Mouse (Mus musculus): ENCODE data around the gene Mfsd12.

Mfsd12 gene

GRCm38 (mm10) chr10:81383802-81384604 lies 26.7 kb downstream of the Mfsd12 start, which contains the start of the genes Dohh and Gm48551:
Gene Dohh, plus strand, starts transcription at chr10:81384428.
Gene Gm48551, plus strand, starts transcription at chr10:81384466.
- DNase-seq, result peak; percentile 100

DNA sequence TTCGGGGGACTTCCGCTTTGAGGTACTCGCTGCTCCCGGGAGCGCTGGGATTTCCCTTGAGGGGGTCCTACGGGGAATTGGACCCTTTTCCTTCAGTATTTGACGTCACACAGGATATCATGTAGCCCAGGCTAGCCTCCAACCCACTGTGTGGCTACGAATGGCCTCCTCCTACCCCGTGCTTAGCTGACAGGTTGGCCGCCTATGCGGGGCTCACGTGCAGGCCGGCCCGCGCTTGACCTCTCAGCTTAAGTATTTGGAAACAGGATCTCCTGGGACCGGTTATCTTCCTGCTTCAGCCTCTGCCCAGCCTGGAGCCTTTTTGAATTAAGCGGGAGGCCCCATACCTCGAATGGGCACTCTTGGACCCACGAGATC lies 27.3 kb downstream of the Mfsd12 start:
- no peak for DNase-seq

- peak; percentile 13 to 55 for DNase-seq
These were observed 28.5 kb downstream of the Mfsd12 start for GRCm38 (mm10) chr10:81385603-81386306.

DNA sequence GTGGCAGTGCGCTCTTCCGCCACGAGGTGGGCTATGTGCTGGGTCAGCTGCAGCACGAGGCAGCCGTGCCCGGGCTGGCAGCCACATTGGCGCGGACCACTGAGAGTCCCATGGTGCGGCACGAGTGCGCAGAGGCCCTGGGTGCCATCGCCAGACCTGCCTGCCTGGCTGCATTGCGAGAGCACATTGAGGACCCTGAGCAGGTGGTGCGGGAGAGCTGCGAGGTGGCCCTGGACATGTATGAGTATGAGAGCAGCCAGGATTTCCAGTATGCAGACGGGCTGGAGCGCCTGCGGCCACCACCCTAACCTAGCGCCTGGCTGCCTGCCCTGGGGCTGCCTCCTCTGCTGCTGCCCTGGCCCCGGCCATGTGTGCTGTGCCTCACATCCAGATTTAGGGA lies 30.4 kb downstream of the Mfsd12 start:
- DNase-seq, result peak; percentile 66

GRCm38 (mm10) chr10:81388505-81389055 lies 31.3 kb downstream of the Mfsd12 start, which contains the start of gene Gm48552:
Gene Gm48552, plus strand, starts transcription at chr10:81389005.
- no peak for DNase-seq

- peak; percentile 48 to 59 for DNase-seq
These were observed 32.1 kb downstream of the Mfsd12 start for GRCm38 (mm10) chr10:81389373-81389772.

GRCm38 (mm10) chr10:81389801-81390677 lies 32.7 kb downstream of the Mfsd12 start:
- DNase-seq, result peak; percentile 88

DNA sequence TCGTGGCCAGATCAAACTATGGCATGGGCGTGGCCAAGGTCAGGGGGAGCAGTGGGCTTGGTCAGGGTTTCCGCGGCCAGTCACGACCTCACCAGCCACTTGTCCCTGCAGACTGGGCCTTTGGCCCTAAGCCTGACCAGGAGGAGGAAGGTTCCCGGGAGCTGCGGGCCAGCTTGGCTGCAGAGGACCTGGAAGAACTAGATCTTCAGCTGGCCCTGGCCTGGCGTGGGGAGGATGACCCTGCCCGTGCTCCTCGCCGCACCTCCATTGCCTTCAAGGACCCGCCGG lies 33.3 kb downstream of the Mfsd12 start:
- peak in 1 of 2 experiments; percentile 20 for DNase-seq

DNA sequence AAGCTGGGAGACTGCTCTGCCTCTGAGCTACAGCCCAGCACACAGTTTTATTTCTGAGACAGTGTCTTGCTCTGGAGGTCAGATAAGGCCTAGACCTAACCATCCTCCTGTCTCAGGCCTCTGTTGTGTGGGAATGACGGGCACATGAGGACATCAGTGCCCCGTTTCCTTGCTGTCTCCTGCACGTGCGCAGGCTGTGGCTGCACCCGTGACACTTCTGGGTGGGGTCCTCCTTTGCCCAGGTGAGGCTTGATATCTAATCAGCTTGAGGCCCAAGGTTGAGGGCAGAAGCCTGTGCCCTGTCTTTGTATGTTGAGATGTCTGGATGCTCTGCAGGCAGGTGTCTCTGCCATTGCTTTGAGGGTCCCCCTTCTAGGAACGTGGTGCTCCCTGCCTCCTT lies 35.0 kb downstream of the Mfsd12 start:
- peak in 1 of 2 experiments; percentile 2 for DNase-seq

GRCm38 (mm10) chr10:81392781-81393185 lies 35.5 kb downstream of the Mfsd12 start, which contains the start of gene Smim24:
Gene Smim24, plus strand, starts transcription at chr10:81393051.
- DNase-seq, result peak in 1 of 2 experiments; percentile 35

- DNase-seq, result peak; percentile 51 to 52
These were observed 36.3 kb downstream of the Mfsd12 start for GRCm38 (mm10) chr10:81393456-81394063.

GRCm38 (mm10) chr10:81395127-81395526 lies 37.8 kb downstream of the Mfsd12 start:
- DNase-seq, result peak; percentile 90 to 95

DNA sequence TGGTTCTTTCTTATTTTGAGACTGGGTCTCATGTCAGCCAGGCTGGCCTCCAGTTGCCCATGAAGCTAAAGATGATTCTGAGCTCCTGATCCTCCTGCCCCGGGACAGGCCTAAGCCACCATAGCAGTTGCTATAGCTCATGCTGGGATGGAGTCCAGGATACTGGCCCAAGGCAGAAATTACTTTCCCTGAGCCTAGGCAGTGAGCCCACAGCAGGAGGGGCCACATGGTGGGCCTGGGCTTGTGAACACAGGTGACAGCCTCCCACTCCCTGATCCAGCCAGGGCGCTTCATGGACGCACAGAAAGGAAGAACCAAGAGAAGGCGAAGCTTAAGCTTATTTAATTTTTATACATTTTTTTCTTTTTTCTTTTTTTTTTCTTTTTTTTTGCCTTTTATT lies 38.6 kb downstream of the Mfsd12 start:
- DNase-seq, result peak; percentile 54 to 72

DNA sequence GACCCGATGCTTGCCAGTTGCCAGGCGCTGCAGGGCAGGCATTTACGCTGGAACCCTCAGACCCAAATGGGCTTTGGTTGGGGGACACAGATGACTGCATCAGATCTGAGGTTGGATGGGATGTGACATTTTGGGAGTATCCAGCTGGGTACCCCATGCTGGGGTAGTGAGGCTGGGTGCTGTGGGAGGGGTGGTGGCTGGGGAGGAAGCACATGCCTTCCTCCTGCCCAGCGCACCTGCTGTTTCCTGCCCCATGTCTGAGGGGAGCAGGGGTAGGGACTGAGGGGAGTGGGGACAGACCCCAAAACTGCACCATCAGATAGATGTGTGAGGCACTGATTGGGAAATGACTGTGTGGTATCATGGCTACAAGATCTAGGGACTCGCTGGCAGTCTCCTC lies 39.5 kb downstream of the Mfsd12 start:
- peak in 1 of 2 experiments; percentile 56 for DNase-seq

GRCm38 (mm10) chr10:81399296-81399695 lies 42.0 kb downstream of the Mfsd12 start:
- DNase-seq, result peak in 1 of 2 experiments; percentile 73

DNA sequence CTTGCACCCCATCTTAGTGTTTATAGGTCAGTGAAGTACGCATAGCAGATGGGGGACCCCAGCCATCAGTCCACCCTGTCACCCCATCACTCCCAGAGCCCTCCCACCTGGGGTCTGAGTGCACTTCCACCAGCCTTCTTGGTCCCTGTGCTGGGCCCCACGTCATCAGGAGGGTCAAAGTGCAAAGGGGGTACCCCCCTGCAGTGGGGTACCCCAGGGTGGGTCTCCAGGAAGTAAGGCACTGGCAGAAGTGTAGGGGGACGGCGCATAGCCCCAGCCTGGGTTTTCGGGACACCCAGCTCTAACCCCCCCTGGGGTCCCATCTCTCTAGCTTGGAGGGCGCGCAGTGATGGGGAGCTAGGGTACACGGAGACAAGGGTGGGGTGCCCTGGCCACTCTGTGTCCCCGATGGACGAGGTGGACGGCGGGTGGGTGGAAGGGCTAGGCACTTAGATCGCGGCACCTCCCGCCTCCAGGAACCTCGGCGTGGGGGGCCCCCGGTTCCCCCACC lies 42.6 kb downstream of the Mfsd12 start:
- DNase-seq, result no peak

GRCm38 (mm10) chr10:81400371-81401204 lies 43.3 kb downstream of the Mfsd12 start:
- peak; percentile 93 to 95 for DNase-seq

DNA sequence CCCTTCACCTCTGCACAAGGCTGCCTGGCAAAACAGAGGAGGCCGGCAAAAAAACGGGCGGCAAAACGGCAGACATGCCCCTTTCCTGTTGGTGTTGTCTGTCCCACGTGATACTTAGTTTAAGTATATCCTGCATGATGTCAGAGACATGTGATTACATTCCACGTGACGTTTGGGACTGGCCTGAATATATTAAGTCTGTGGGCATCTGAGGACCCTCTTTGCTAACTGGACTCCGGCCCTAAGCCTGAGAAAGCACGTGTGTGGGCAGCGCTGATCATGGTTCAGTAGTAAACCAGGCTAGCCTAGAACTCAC lies 43.9 kb downstream of the Mfsd12 start:
- no peak for DNase-seq

DNA sequence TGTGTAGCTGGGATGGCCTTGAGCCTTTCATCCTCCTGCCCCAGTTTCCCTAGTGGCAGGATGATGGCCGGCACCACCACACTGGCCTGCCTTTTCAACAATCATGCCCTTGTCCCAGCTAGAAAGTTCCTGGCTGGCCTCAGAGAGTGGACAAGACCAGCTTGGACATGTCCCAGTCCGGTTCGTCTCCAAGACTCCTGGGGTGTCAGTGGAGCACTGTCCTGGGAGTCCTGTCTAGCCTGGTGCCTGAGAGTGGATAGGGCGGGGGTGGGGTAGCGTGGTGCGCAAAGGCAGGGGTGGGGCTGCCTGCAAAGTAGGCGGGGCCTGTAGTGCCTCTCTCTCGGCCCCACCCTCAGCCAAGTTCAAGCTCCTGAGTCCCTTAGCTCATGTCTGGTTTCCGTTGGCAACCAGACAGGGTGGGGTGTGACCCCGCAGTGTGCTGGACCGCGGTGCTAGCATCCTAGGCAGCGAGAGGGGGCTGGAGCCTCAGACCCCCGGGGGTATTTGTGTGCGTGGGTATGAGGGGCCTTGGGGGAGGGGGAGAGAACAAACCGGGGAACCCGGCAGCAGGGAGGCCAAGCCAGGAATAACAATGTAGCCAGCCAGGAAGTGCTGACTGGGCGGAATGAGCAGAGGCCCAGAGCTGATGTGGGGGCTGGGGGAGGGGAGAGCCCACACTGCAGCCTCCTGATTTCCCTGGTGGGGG lies 44.4 kb downstream of the Mfsd12 start:
- peak; percentile 74 to 82 for DNase-seq

- DNase-seq, result no peak
These were observed 45.0 kb downstream of the Mfsd12 start for GRCm38 (mm10) chr10:81402227-81402765.
